Mouse (Mus musculus): ENCODE data around the gene Arfip2. TPM values are rescaled to one million over a fixed set of nuclear protein-coding genes. Genes with fewer than 3 reads are reported as not detected.
A peak's percentile ranks its signal among the peaks of the same experiment; 100 is the strongest.

Gene Arfip2
- polyA plus RNA-seq, 1 experiment, result 33.2 TPM

DNA sequence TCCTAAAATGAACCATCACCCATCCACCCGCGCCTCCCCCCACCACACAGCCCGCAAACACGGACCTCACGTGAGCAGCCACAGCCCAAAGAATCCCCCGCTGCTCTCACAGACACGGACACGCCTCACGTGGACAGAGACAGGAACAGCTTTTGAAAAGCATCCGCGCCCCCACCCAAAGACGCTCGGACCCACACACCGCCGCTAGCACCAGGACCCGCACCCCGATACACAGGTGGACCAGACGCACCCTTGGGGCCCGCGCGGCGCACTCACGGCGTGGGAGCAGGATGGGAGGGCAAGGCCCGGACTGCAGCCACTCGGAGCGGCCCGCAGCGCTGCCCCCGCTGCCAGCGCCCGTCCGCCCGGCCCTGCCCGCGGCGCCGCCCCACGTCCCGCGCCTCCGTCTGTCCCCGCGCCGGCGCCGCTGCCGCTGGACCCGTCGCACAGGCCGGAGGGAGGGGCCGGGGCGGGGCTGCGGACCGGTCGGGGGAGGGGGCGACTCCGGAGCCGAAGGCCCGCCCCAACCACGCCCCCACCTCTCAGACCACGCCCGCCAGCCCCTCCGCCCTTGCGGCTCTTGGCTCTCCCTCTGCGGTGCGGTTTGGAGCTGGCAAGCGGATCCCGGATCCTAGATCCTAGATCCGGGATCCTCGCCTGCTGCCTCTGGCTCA, 7.0 kb downstream of the Arfip2 start, which contains the start of gene Trim3:
Trim3 (minus strand) TSS at position 445 of the 674 bp plus-strand sequence.
- H3K27me3 ChIP-seq (ENCODE audit: control insufficient read depth, insufficient read depth, low read length, poor library complexity, severe bottlenecking), result no peaks in the 10 kb centered on the region
- TF ChIP-seq CTCF (IDR thresholded peaks at IDR 0.05; ENCODE audit: low read depth, low read length) (no peak), EP300 (IDR thresholded peaks at IDR 0.05; ENCODE audit: insufficient read depth, low read depth, low read length) (no peak), POLR2A (IDR thresholded peaks at IDR 0.05; ENCODE audit: insufficient read depth, low read length) (no peak)
- no peak within 1 kb of the TSS for H3K27ac ChIP-seq (ENCODE audit: insufficient read depth, low read length)
- H3K9ac ChIP-seq (ENCODE audit: low read depth, poor library complexity, severe bottlenecking), result peak within 1 kb of the TSS; percentile 79
- peak within 1 kb of the TSS; percentile 67 for H3K4me3 ChIP-seq (ENCODE audit: low read depth, low read length)
- no peaks in the 10 kb centered on the region for H3K4me1 ChIP-seq (ENCODE audit: control insufficient read depth, insufficient read depth, low read length)
- peaks cover 11% of the 10 kb centered on the region for H3K36me3 ChIP-seq (ENCODE audit: control insufficient read depth, insufficient read depth, low read length, poor library complexity, severe bottlenecking)
- no peaks in the 10 kb centered on the region for H3K9me3 ChIP-seq (replicated peaks; ENCODE audit: control insufficient read depth, insufficient read depth, low read length, poor library complexity, severe bottlenecking)

DNA sequence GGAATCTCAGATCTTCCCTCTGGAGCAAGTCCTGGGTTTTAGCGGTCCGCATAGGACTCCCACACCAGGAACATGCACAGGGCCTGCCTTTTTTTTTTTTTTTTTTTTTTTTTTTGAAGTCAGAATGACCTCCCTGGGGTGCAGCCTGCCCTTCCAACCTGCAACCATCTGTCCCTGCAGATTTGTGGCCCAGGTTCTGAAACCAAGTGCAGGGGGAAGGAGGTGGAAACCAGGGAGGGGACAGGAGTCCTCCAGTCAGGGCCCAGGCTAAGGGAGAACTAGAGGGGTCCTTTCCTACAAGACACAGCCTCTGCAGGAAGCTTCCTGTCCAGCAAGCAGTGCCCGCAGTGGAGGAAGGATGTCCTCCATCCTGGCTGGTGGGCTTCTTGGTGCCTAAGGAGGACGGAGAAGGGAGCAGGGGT, 7.7 kb downstream of the Arfip2 start:
- Histone ChIP-seq H3K27ac (ENCODE audit: insufficient read depth, low read length) (no peak overlapping the region), H3K9ac (ENCODE audit: low read depth, poor library complexity, severe bottlenecking) (peak overlapping the region; percentile 79), H3K36me3 (ENCODE audit: control insufficient read depth, insufficient read depth, low read length, poor library complexity, severe bottlenecking) (peaks cover 8% of the 10 kb centered on the region), H3K9me3 (replicated peaks; ENCODE audit: control insufficient read depth, insufficient read depth, low read length, poor library complexity, severe bottlenecking) (no peaks in the 10 kb centered on the region), H3K27me3 (ENCODE audit: control insufficient read depth, insufficient read depth, low read length, poor library complexity, severe bottlenecking) (no peaks in the 10 kb centered on the region), H3K4me3 (ENCODE audit: low read depth, low read length) (peak overlapping the region; percentile 67), H3K4me1 (ENCODE audit: control insufficient read depth, insufficient read depth, low read length) (no peaks in the 10 kb centered on the region)
- TF ChIP-seq CTCF (IDR thresholded peaks at IDR 0.05; ENCODE audit: low read depth, low read length) (no peak), POLR2A (IDR thresholded peaks at IDR 0.05; ENCODE audit: insufficient read depth, low read length) (no peak), EP300 (IDR thresholded peaks at IDR 0.05; ENCODE audit: insufficient read depth, low read depth, low read length) (no peak)

DNA sequence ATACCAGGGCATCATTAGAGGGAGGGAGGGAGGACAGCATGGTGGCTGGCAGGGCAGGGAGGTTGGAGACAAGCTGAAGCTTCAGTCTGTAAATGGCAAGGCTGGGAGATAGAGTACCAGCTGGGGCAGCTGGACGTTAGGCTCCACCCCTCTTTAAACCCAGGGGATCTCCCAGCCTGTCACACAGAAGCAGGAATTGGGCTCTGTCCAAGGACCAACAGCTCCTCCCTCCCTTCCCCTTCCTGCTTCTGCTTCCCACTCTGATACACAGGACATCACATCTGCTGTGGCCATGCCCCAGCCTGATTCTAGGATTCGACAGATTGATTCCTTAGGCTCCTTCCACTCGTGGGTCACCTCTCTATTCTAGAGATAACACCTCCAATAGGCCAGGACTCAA, 11.6 kb downstream of the Arfip2 start:
- Histone ChIP-seq H3K27ac (ENCODE audit: insufficient read depth, low read length) (no peak overlapping the region), H3K9me3 (replicated peaks; ENCODE audit: control insufficient read depth, insufficient read depth, low read length, poor library complexity, severe bottlenecking) (no peaks in the 10 kb centered on the region), H3K4me1 (ENCODE audit: control insufficient read depth, insufficient read depth, low read length) (no peaks in the 10 kb centered on the region), H3K27me3 (ENCODE audit: control insufficient read depth, insufficient read depth, low read length, poor library complexity, severe bottlenecking) (no peaks in the 10 kb centered on the region), H3K4me3 (ENCODE audit: low read depth, low read length) (no peak overlapping the region), H3K36me3 (ENCODE audit: control insufficient read depth, insufficient read depth, low read length, poor library complexity, severe bottlenecking) (no peaks in the 10 kb centered on the region), H3K9ac (ENCODE audit: low read depth, poor library complexity, severe bottlenecking) (no peak overlapping the region)
- TF ChIP-seq EP300 (IDR thresholded peaks at IDR 0.05; ENCODE audit: insufficient read depth, low read depth, low read length), result no peak
- TF ChIP-seq CTCF (IDR thresholded peaks at IDR 0.05; ENCODE audit: low read depth, low read length), result no peak
- TF ChIP-seq POLR2A (IDR thresholded peaks at IDR 0.05; ENCODE audit: insufficient read depth, low read length), result no peak

DNA sequence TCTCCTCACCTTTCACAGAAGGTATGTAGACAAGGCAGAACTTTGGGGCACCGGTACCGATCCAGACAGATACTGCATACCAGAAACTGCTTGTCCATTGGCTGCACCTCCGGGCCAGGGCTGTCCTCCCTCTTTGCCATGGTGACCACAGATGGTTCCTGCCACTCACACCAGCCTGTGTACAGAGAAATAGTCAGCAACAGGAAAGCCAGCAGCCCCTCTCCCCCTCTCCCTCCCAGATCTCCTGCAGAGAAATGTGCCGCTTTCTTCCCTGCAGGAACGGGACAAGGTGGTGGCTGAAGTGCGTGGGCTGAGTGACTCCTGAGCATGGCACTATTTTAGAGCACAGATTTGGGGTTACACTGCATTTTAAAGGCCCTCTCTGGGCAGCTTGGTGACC, 14.8 kb downstream of the Arfip2 start:
- Histone ChIP-seq H3K27ac (ENCODE audit: insufficient read depth, low read length) (no peak overlapping the region), H3K4me1 (ENCODE audit: control insufficient read depth, insufficient read depth, low read length) (no peaks in the 10 kb centered on the region), H3K36me3 (ENCODE audit: control insufficient read depth, insufficient read depth, low read length, poor library complexity, severe bottlenecking) (no peaks in the 10 kb centered on the region), H3K9me3 (replicated peaks; ENCODE audit: control insufficient read depth, insufficient read depth, low read length, poor library complexity, severe bottlenecking) (no peaks in the 10 kb centered on the region), H3K9ac (ENCODE audit: low read depth, poor library complexity, severe bottlenecking) (no peak overlapping the region), H3K27me3 (ENCODE audit: control insufficient read depth, insufficient read depth, low read length, poor library complexity, severe bottlenecking) (no peaks in the 10 kb centered on the region), H3K4me3 (ENCODE audit: low read depth, low read length) (no peak overlapping the region)
- TF ChIP-seq CTCF (IDR thresholded peaks at IDR 0.05; ENCODE audit: low read depth, low read length) (no peak), POLR2A (IDR thresholded peaks at IDR 0.05; ENCODE audit: insufficient read depth, low read length) (no peak), EP300 (IDR thresholded peaks at IDR 0.05; ENCODE audit: insufficient read depth, low read depth, low read length) (no peak)

DNA sequence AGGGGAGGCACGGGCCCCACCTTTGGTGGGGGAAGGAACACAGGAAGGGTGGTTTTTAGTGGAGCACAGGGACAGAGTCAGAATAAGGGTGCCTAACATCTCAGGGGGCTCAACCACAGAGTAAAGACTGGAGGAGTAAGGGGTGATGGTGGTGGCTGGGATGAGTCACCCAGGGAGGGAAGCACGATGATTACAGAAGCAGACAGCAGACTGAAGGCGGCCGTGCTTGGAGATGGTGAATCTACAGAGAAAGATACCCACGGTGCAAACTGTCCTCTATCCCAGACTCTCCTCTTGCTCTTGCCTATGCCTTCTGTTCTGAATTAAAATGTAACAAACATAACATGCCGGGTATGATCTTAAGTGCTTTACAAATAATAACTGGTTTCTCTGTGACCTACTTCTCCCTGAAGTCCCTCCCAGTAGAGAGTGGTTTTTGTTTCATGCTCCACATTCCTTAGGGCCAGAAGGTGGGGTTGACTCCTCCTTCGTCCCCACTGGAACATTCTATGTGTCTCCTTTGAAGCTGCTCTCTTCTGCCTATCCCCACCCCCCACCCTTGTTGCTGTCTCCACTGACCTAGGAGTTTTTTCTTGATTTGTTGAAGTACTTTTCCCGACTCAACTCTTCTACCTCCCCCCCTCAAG, 18.4 kb downstream of the Arfip2 start:
- no peaks in the 10 kb centered on the region for H3K27me3 ChIP-seq (ENCODE audit: control insufficient read depth, insufficient read depth, low read length, poor library complexity, severe bottlenecking)
- no peaks in the 10 kb centered on the region for H3K4me1 ChIP-seq (ENCODE audit: control insufficient read depth, insufficient read depth, low read length)
- H3K27ac ChIP-seq (ENCODE audit: insufficient read depth, low read length), result no peak overlapping the region
- TF ChIP-seq POLR2A (IDR thresholded peaks at IDR 0.05; ENCODE audit: insufficient read depth, low read length) (no peak), EP300 (IDR thresholded peaks at IDR 0.05; ENCODE audit: insufficient read depth, low read depth, low read length) (no peak), CTCF (IDR thresholded peaks at IDR 0.05; ENCODE audit: low read depth, low read length) (no peak)
- no peak overlapping the region for H3K9ac ChIP-seq (ENCODE audit: low read depth, poor library complexity, severe bottlenecking)
- no peak overlapping the region for H3K4me3 ChIP-seq (ENCODE audit: low read depth, low read length)
- peaks cover 20% of the 10 kb centered on the region for H3K9me3 ChIP-seq (replicated peaks; ENCODE audit: control insufficient read depth, insufficient read depth, low read length, poor library complexity, severe bottlenecking)
- peaks cover 8% of the 10 kb centered on the region; the same call in 1 of the 2 replicates for H3K36me3 ChIP-seq (ENCODE audit: control insufficient read depth, insufficient read depth, low read length, poor library complexity, severe bottlenecking)

DNA sequence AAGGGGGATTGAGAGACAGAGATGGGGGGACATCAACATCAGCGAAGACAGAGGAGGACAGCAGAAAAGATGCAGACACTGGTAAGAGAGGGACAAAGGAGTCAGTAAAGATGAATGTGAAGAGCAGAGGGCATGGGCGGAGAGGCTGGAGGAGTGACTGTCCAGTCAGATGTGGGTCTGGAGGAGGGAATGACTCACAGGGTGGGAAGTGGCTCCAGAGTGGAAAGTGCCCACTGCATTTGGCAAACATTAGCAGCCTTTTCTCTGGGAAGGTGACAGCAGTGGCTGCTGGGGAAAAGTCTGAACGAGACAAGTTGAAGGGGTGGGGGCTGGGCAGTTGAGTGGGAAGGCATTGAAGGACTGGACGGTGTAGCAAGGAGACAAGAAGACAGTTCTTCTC, 19.2 kb downstream of the Arfip2 start:
- peaks cover 8% of the 10 kb centered on the region; the same call in 1 of the 2 replicates for H3K36me3 ChIP-seq (ENCODE audit: control insufficient read depth, insufficient read depth, low read length, poor library complexity, severe bottlenecking)
- no peaks in the 10 kb centered on the region for H3K4me1 ChIP-seq (ENCODE audit: control insufficient read depth, insufficient read depth, low read length)
- H3K27ac ChIP-seq (ENCODE audit: insufficient read depth, low read length), result no peak overlapping the region
- no peaks in the 10 kb centered on the region for H3K27me3 ChIP-seq (ENCODE audit: control insufficient read depth, insufficient read depth, low read length, poor library complexity, severe bottlenecking)
- H3K9ac ChIP-seq (ENCODE audit: low read depth, poor library complexity, severe bottlenecking), result no peak overlapping the region
- H3K9me3 ChIP-seq (replicated peaks; ENCODE audit: control insufficient read depth, insufficient read depth, low read length, poor library complexity, severe bottlenecking), result peaks cover 20% of the 10 kb centered on the region
- TF ChIP-seq POLR2A (IDR thresholded peaks at IDR 0.05; ENCODE audit: insufficient read depth, low read length), result no peak
- TF ChIP-seq CTCF (IDR thresholded peaks at IDR 0.05; ENCODE audit: low read depth, low read length), result no peak
- H3K4me3 ChIP-seq (ENCODE audit: low read depth, low read length), result no peak overlapping the region
